Mouse (Mus musculus) urinary bladder, postnatal 4 days (tissue): ENCODE measurements around the gene Cfap97d1.

Experiments
- DNase-seq, 2 experiments: peaks; one replicate each; pipeline ENCODE4 v3.0.0; 2021 to 2022; ENCODE audit warnings: low spot score in 2 of 2

The Cfap97d1 gene

DNA sequence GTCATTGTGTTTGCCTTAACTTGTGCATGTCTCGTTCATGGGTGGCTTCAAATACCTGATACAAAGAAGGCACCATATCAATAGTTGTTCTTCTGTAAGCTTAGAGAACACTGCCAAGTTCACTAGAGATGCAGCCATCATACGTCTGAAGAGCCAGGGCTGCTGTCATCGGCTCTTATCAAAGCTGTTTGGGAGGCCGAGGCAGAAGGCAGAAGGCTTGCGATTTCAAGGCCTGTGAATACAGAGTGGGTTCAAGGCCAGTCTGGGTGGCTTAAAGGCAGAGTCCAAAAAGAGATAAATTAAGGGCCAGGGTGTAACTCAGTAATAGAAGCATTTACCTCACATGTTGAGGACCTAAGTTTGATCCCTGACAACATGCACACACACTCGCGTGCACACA, 52.3 kb downstream of the Cfap97d1 start:
- DNase-seq, result no peak

DNA sequence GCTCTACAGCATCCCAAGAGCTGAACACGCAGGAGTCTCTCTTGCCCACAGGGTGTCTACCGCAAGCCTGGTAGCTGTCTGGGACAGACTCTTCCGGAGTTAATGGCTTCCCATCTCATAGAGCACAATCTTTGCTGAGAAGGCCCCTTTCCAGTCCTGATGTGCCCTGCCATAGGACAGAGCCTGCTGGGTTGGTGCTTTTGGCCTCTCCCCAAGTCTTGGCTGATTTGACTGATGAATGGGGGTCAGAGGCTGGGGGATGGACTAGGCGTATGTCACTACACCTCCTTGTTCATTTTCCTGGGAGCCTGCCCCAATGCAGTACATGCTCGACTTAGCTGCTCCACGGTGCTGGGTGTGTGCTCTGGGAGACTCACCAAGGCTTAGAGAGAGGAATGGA, 53.7 kb downstream of the Cfap97d1 start:
- no peak for DNase-seq

DNA sequence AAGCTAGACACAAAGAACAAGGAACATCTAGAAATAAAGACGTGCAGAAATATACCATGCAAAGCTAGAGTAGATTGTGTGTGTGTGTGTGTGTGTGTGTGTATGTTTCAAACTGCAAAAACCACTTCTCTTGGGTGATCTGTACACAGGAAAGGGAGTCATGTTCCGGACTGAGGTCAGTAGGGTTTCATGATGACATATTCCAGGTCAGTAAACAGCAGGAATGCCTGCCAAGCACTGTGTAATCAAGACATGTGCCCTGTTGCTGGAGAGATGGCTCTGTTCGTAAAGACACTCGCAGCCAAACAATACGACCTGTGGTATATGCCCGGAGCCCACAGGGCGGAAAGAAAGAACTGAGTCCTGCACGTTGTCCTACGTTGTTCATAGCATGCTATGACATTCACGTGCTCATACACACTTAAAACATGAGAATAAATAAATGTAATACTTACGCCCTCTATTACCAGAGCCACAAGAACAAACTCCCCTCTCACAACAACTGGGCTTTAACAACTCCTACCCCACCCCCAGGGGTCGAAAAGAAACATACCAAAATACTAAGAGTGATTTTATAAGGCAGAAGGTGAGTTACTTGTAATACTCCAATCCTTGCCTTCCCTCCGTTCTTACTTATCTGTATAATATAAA, 55.5 kb downstream of the Cfap97d1 start:
- no peak for DNase-seq

DNA sequence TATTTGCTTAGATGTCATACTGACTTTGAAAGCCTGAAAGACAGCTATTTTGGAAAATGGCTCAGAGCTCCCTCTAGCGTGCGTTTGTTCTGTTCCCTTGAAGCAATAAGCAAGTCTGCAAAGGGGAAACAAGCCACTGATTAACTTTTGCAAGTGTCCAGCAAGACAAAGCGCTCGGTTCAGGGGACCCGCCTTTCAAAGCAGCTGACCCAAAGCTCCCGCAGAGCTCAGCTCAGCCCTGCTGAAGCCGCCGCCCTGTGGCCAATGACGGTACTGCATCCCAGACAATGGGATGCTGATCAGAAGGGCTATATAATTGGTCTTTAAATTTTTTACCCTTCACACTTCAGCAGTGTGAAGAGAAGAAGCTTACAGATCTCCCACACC, 56.1 kb downstream of the Cfap97d1 start:
- DNase-seq, result peak; percentile 81 to 91

DNA sequence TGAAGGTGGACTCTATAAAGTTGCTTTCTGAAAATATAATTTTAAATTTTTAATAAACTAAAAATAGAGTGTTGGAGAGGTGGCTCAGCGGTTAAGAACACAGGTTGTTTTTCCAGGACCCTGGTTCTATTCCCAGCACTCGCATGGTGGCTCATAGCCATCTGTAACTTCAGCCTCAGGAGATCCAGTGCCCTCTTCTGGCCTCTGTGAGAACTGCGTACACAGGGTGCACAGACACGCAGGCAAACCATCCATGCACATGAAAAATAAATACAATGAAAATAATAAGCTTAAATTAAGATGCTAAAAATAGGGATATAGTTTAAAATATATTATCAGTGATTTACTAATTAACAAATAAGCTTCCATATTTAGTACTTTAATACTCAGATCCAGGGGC, 56.6 kb downstream of the Cfap97d1 start:
- DNase-seq, result no peak

DNA sequence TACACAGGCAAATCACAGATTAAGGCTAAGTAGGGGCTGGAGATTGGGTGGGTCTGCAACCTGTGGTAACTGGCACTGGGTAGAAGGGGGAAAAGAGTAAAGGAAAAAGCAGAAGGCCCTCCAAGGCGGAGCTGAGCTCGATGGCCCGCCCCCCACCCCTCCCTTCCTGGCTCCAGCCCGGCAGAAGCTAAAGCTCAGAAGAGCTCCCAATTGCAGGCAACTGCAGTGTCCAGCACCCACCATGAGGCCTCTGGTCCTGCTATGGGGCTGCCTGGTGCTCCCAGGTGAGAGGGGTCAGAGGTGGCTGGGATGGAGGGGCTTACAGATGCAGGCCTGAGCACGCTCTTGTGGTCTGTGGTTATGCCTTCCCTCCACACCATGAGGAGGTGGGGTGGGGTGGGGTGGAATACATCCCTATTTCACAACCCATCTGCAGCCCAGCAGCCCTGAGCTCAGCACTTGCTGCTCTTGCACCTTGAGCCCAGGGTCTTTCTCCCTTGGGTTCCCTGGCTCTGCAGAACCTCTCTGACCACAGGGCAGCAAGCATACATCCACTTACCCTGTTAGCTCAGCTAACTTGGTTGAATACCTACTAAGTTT, 57.4 kb downstream of the Cfap97d1 start, which contains the start of gene Cd300lg:
Cd300lg (plus strand) TSS at position 160 of the 600 bp plus-strand sequence.
- DNase-seq, result no peak
